ENCODE assay signal across 28 mouse cellular contexts in the genomic region with DNA sequence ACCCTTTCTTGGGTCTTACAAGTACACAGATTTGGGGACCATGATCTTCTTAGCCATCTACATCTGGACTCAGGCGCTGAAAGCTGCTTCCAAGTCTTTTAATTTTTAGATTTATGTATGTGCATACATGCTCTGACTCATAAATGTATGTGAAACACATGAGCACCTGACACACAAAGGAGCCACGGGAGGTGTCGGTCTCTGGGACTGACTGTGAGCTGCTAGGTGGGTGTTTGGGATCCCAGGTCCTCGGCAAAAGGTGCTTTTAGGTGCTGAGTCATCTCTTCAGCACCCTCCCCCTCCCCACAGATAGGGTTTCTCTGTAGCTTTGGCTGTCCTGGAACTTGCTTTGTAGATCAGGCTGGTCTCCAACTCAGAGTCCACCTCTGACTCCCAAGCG. TPM values are rescaled to one million over a fixed set of nuclear protein-coding genes. Genes with fewer than 3 reads are reported as not detected.
DNase-seq lines count a peak whose midpoint lies in the region; ATAC-seq and TF ChIP-seq lines count a peak whose summit lies in the region.
"Had no signal": no experiment of that assay in that cellular context is flagged by ENCODE, and none has a peak within 500 bp of the region (broad histone marks: within the 10 kb centered on the region; RNA-seq: fewer than 3 reads in every experiment).

No protein-coding gene starts in this region.

- H3K4me3 ChIP-seq in gastrocnemius, adult 2 months = no peak overlapping the region
- no peak overlapping the region for H3K4me3 ChIP-seq in forebrain, embryonic 12.5 days (replicated peaks)
- H3K4me3 ChIP-seq: forebrain, embryonic 10.5 days; heart, adult 2 months; heart, embryonic 13.5 days; hindbrain, embryonic 12.5 days; hindbrain, embryonic 15.5 days had no signal

- DNase-seq in gastrocnemius, adult 2 months = peak; percentile 6
- no peak for DNase-seq in gastrocnemius, postnatal 14 days
- DNase-seq in brain, adult 2 months (ENCODE audit: low read depth, low spot score) = peak; percentile 7
- DNase-seq in naive thymus-derived CD4-positive, alpha-beta T cell, adult 2 months (ENCODE audit: low read depth) = peak; percentile 28
- DNase-seq in layer of hippocampus, postnatal 10 days (ENCODE audit: low spot score in 2 of 2) = no peak
- no peak for DNase-seq in cerebellum, postnatal 36 days
- DNase-seq: adrenal gland, adult 2 months; adrenal gland, postnatal 14 days; cerebellum, adult 11-12 months; cerebellum, adult 8-10 months; cerebellum, postnatal 10 days; forebrain, postnatal 0 days; heart, adult 2 months; heart, postnatal 14 days had no signal

- no peak overlapping the region for H3K9ac ChIP-seq in forebrain, embryonic 12.5 days
- H3K9ac ChIP-seq: forebrain, postnatal 0 days; heart, embryonic 13.5 days; hindbrain, embryonic 12.5 days; hindbrain, embryonic 15.5 days had no signal

- no peaks in the 10 kb centered on the region for H3K9me3 ChIP-seq in forebrain, embryonic 12.5 days
- H3K9me3 ChIP-seq: heart, embryonic 10.5 days; heart, embryonic 13.5 days; hindbrain, embryonic 15.5 days had no signal

- intact Hi-C loops in gastrocnemius, adult 2 months (cut with DNase I) = no loop called here
- intact Hi-C loops in gastrocnemius, postnatal 14 days (cut with DNase I; ENCODE audit: low total_unique reads) = no loop called here

- H3K4me1 ChIP-seq in forebrain, embryonic 12.5 days = no peaks in the 10 kb centered on the region
- H3K4me1 ChIP-seq: heart, embryonic 10.5 days; heart, embryonic 13.5 days; hindbrain, embryonic 12.5 days; hindbrain, embryonic 15.5 days had no signal

- no peaks in the 10 kb centered on the region for H3K27me3 ChIP-seq in forebrain, embryonic 12.5 days
- H3K27me3 ChIP-seq: hindbrain, embryonic 15.5 days had no signal

- H3K36me3 ChIP-seq in forebrain, embryonic 12.5 days (replicated peaks) = peaks cover 56% of the 10 kb centered on the region

- no peak overlapping the region for H3K4me2 ChIP-seq in forebrain, embryonic 12.5 days
- H3K4me2 ChIP-seq: heart, embryonic 13.5 days; hindbrain, embryonic 12.5 days; hindbrain, embryonic 15.5 days had no signal

- TF ChIP-seq CTCF in gastrocnemius, adult 2 months (IDR thresholded peaks at IDR 0.05) = no peak

- peak; percentile 44 for ATAC-seq in CD4-positive, CD25-positive, alpha-beta regulatory T cell, adult 4 months
- ATAC-seq in forebrain, embryonic 12.5 days (ENCODE audit: low FRiP score) = no peak
- ATAC-seq: forebrain, embryonic 14.5 days; forebrain, postnatal 0 days had no signal

- H3K27ac ChIP-seq in gastrocnemius, adult 2 months = no peak overlapping the region
- no peak overlapping the region for H3K27ac ChIP-seq in forebrain, embryonic 12.5 days
- H3K27ac ChIP-seq: forebrain, embryonic 10.5 days; heart, adult 2 months; heart, embryonic 10.5 days; heart, embryonic 13.5 days; hindbrain, embryonic 12.5 days; hindbrain, embryonic 15.5 days had no signal

- 96% methylated on average over 5 of the region's 5 CpGs for WGBS in forebrain, embryonic 12.5 days

RNA-seq across cellular contexts. Expression of gene Sytl1, which starts 0.8 kb away (rescaled TPM):
- total RNA-seq in gastrocnemius, adult 2 months (2021) = not detected
- total RNA-seq in gastrocnemius, postnatal 14 days (2021) = under 1 TPM; 0.49 to 0.62 TPM
- polyA plus RNA-seq in CD4-positive, CD25-positive, alpha-beta regulatory T cell, adult 4 months (2017; shearing (Covaris generic)) = 10 to 100 TPM; 22.1 to 39.4 TPM
- total RNA-seq in layer of hippocampus, postnatal 10 days (2021) = under 1 TPM; 0.51 to 0.53 TPM
- polyA plus RNA-seq in forebrain, embryonic 12.5 days (2016; fragmentation: Nextera tagmentation; extraction: Ambion mirVana) = 0.74 and 0.80 TPM in 2 replicates
- total RNA-seq: forebrain, postnatal 0 days had no signal

RNA-seq across cellular contexts. Expression of gene Tmem222, which starts 13.8 kb away (rescaled TPM):
- 10 to 100 TPM; 21.6 to 25.7 TPM for total RNA-seq in gastrocnemius, adult 2 months (2021)
- 10 to 100 TPM; 21.1 to 22.6 TPM for total RNA-seq in gastrocnemius, postnatal 14 days (2021)
- 10 to 100 TPM; 83.4 to 93.2 TPM for polyA plus RNA-seq in CD4-positive, CD25-positive, alpha-beta regulatory T cell, adult 4 months (2017; shearing (Covaris generic))
- total RNA-seq in layer of hippocampus, postnatal 10 days (2021) = 10 to 100 TPM; 74.9 to 80.1 TPM
- polyA plus RNA-seq in forebrain, embryonic 12.5 days (2016; fragmentation: Nextera tagmentation; extraction: Ambion mirVana) = 70.9 and 74.3 TPM in 2 replicates

RNA-seq across cellular contexts. Expression of gene Map3k6, which starts 23.1 kb away (rescaled TPM):
- total RNA-seq in gastrocnemius, adult 2 months (2021) = 10 to 100 TPM; 10.5 to 15.0 TPM
- 10 to 100 TPM in 1 of 2 experiments, 1 to 10 TPM in 1; 4.0 to 15.3 TPM for total RNA-seq in gastrocnemius, postnatal 14 days (2021)
- under 1 TPM in 1 of 2 experiments, not detected in 1; 0.62 TPM for polyA plus RNA-seq in CD4-positive, CD25-positive, alpha-beta regulatory T cell, adult 4 months (2017; shearing (Covaris generic))
- total RNA-seq in layer of hippocampus, postnatal 10 days (2021) = 1 to 10 TPM; 4.6 to 5.7 TPM
- 1.3 TPM in 2 replicates for polyA plus RNA-seq in forebrain, embryonic 12.5 days (2016; fragmentation: Nextera tagmentation; extraction: Ambion mirVana)

RNA-seq across cellular contexts. Expression of gene Gpr3, which starts 51.4 kb away (rescaled TPM):
- total RNA-seq in gastrocnemius, adult 2 months (2021) = not detected
- not detected for total RNA-seq in gastrocnemius, postnatal 14 days (2021)
- not detected for polyA plus RNA-seq in CD4-positive, CD25-positive, alpha-beta regulatory T cell, adult 4 months (2017; shearing (Covaris generic))
- total RNA-seq in layer of hippocampus, postnatal 10 days (2021) = 1 to 10 TPM; 5.0 to 6.0 TPM
- 0.14 and 0.29 TPM in 2 replicates for polyA plus RNA-seq in forebrain, embryonic 12.5 days (2016; fragmentation: Nextera tagmentation; extraction: Ambion mirVana)
- total RNA-seq: gastrocnemius, adult 8-10 months; gastrocnemius, postnatal 36 days had no signal

RNA-seq across cellular contexts. Expression of gene Cd164l2, which starts 51.8 kb away (rescaled TPM):
- total RNA-seq in gastrocnemius, adult 2 months (2021) = under 1 TPM in 1 of 2 experiments, not detected in 1; 0.26 TPM
- not detected for total RNA-seq in gastrocnemius, postnatal 14 days (2021)
- under 1 TPM in 1 of 2 experiments, not detected in 1; 0.54 TPM for polyA plus RNA-seq in CD4-positive, CD25-positive, alpha-beta regulatory T cell, adult 4 months (2017; shearing (Covaris generic))
- total RNA-seq in layer of hippocampus, postnatal 10 days (2021) = 1 to 10 TPM; 3.7 to 4.0 TPM
- 0.47 and 0.50 TPM in 2 replicates for polyA plus RNA-seq in forebrain, embryonic 12.5 days (2016; fragmentation: Nextera tagmentation; extraction: Ambion mirVana)
- total RNA-seq: granulocyte monocyte progenitor cell, adult 5-6 weeks; heart, adult 2 months; heart, postnatal 14 days; hematopoietic stem cell, adult 5-6 weeks; MEL had no signal
- polyA plus RNA-seq: heart, embryonic 16.5 days had no signal

Comparison
In these comparisons a context has a peak if more than half of its experiments do, and no peak if none do; other contexts are left out.
1. DNase-seq: peak in gastrocnemius, adult 2 months (single experiment), brain, adult 2 months (single experiment) and naive thymus-derived CD4-positive, alpha-beta T cell, adult 2 months (single experiment); none in gastrocnemius, postnatal 14 days (single experiment), layer of hippocampus, postnatal 10 days (0 of 2) and cerebellum, postnatal 36 days (0 of 2).